ENCODE assay signal across 10 mouse cellular contexts in the genomic region with DNA sequence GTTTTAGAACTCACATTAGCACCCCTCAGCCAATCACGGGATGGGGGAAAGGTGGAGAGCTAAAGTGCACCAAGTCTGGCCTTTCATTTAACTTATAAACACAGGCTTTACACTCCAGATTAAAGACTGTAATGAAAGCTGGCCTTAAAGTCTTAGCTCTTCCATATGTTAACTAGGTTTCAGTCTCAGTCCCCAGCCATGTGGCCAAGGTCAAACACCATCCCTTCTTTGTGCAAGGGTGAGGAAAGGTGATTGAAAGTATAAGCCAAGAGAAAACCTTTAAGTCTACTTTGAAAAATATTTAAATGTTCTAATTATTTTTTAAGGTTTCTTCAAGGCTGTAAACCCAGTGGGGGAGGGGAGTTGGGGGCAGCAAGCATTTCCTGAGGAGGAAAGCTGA. TPM values are rescaled to one million over a fixed set of nuclear protein-coding genes. Genes with fewer than 3 reads are reported as not detected.
DNase-seq lines count a peak whose midpoint lies in the region; ATAC-seq lines count a peak whose summit lies in the region.
"Had no signal": no experiment of that assay in that cellular context is flagged by ENCODE, and none has a peak within 500 bp of the region (broad histone marks: within the 10 kb centered on the region; RNA-seq: fewer than 3 reads in every experiment).

No protein-coding gene starts in this region.

- peak overlapping the region; percentile 82 for H3K4me3 ChIP-seq in lung, embryonic 15.5 days
- peak overlapping the region; percentile 80 for H3K4me3 ChIP-seq in embryonic facial prominence, embryonic 15.5 days (replicated peaks)
- H3K4me3 ChIP-seq in limb, embryonic 11.5 days (ENCODE audit: low read depth, low read length) = peak overlapping the region; percentile 75
- H3K4me3 ChIP-seq in neural tube, embryonic 15.5 days (replicated peaks) = peak overlapping the region; percentile 16

- H3K9ac ChIP-seq in lung, embryonic 15.5 days = peak overlapping the region; percentile 46
- H3K9ac ChIP-seq in embryonic facial prominence, embryonic 15.5 days = 0 out of 2 replicates have a peak overlapping the region, but pooled peaks have one; percentile 15
- H3K9ac ChIP-seq in limb, embryonic 11.5 days (ENCODE audit: low read length) = peak overlapping the region; percentile 50; the same call in 1 of the 2 replicates
- 0 out of 2 replicates have a peak overlapping the region, but pooled peaks have one; percentile 10 for H3K9ac ChIP-seq in neural tube, embryonic 15.5 days (replicated peaks)

- 0% methylated on average over 1 of the region's 1 CpGs for WGBS in lung, embryonic 15.5 days
- 2% methylated on average over 1 of the region's 1 CpGs for WGBS in embryonic facial prominence, embryonic 15.5 days
- WGBS in limb, embryonic 11.5 days = 3% methylated on average over 1 of the region's 1 CpGs
- 15% methylated on average over 1 of the region's 1 CpGs for WGBS in neural tube, embryonic 15.5 days

- no peak for DNase-seq in lung, adult 18-20 months
- DNase-seq in limb, embryonic 11.5 days (ENCODE audit: low spot score) = peak; percentile 34
- DNase-seq in layer of hippocampus, adult 8-10 months (ENCODE audit: low spot score in 2 of 2) = no peak
- DNase-seq in urinary bladder, adult 2 months (ENCODE audit: low spot score) = no peak
- no peak for DNase-seq in left cerebral cortex, adult 8-10 months (ENCODE audit: low spot score in 2 of 2)
- DNase-seq: adrenal gland, adult 8-10 months; gastrocnemius, adult 2 months had no signal

- ATAC-seq in lung, embryonic 15.5 days (ENCODE audit: borderline replicate concordance, extremely low read depth, low FRiP score, low TSS enrichment) = no peak
- ATAC-seq in embryonic facial prominence, embryonic 15.5 days (ENCODE audit: insufficient number of reproducible peaks, low FRiP score, low TSS enrichment, low read depth) = no peak
- no peak for ATAC-seq in limb, embryonic 11.5 days (ENCODE audit: insufficient number of reproducible peaks, low FRiP score, low TSS enrichment, low read depth)
- no peak for ATAC-seq in neural tube, embryonic 15.5 days (ENCODE audit: low FRiP score)

- H3K36me3 ChIP-seq in lung, embryonic 15.5 days = peaks cover 29% of the 10 kb centered on the region
- peaks cover 27% of the 10 kb centered on the region for H3K36me3 ChIP-seq in embryonic facial prominence, embryonic 15.5 days
- peaks cover 25% of the 10 kb centered on the region; the same call in 1 of the 2 replicates for H3K36me3 ChIP-seq in limb, embryonic 11.5 days (ENCODE audit: control insufficient read depth, insufficient read depth, low read length)
- H3K36me3 ChIP-seq in neural tube, embryonic 15.5 days = peaks cover 17% of the 10 kb centered on the region

- no peaks in the 10 kb centered on the region for H3K9me3 ChIP-seq in lung, embryonic 15.5 days
- no peaks in the 10 kb centered on the region for H3K9me3 ChIP-seq in embryonic facial prominence, embryonic 15.5 days (replicated peaks)
- no peaks in the 10 kb centered on the region for H3K9me3 ChIP-seq in limb, embryonic 11.5 days (ENCODE audit: control insufficient read depth, low read length)
- H3K9me3 ChIP-seq in neural tube, embryonic 15.5 days (replicated peaks) = no peaks in the 10 kb centered on the region

- H3K27me3 ChIP-seq in lung, embryonic 15.5 days = no peaks in the 10 kb centered on the region
- no peaks in the 10 kb centered on the region for H3K27me3 ChIP-seq in embryonic facial prominence, embryonic 15.5 days
- no peaks in the 10 kb centered on the region for H3K27me3 ChIP-seq in limb, embryonic 11.5 days (ENCODE audit: control insufficient read depth, insufficient read depth, low read length)
- H3K27me3 ChIP-seq in neural tube, embryonic 15.5 days (replicated peaks) = no peaks in the 10 kb centered on the region

- H3K4me2 ChIP-seq in lung, embryonic 15.5 days = peak overlapping the region; percentile 80
- peak overlapping the region; percentile 45 for H3K4me2 ChIP-seq in embryonic facial prominence, embryonic 15.5 days (replicated peaks)
- H3K4me2 ChIP-seq in limb, embryonic 11.5 days (ENCODE audit: low read depth, severe bottlenecking) = peak overlapping the region; percentile 56
- H3K4me2 ChIP-seq in neural tube, embryonic 15.5 days = peak overlapping the region; percentile 43

- H3K4me1 ChIP-seq in lung, embryonic 15.5 days = peaks cover 26% of the 10 kb centered on the region
- H3K4me1 ChIP-seq in embryonic facial prominence, embryonic 15.5 days = peaks cover 26% of the 10 kb centered on the region
- H3K4me1 ChIP-seq in limb, embryonic 11.5 days (ENCODE audit: control insufficient read depth, insufficient read depth, low read length) = 0 out of 2 replicates have a peak, but pooled peaks cover 7% of the 10 kb centered on the region
- peaks cover 27% of the 10 kb centered on the region for H3K4me1 ChIP-seq in neural tube, embryonic 15.5 days

- H3K27ac ChIP-seq in lung, embryonic 15.5 days = no peak overlapping the region
- H3K27ac ChIP-seq in embryonic facial prominence, embryonic 15.5 days (replicated peaks) = no peak overlapping the region
- no peak overlapping the region for H3K27ac ChIP-seq in limb, embryonic 11.5 days (replicated peaks; ENCODE audit: low read depth, low read length)
- H3K27ac ChIP-seq in neural tube, embryonic 15.5 days (replicated peaks) = no peak overlapping the region
- H3K27ac ChIP-seq: gastrocnemius, adult 2 months had no signal

RNA-seq across cellular contexts. Expression of gene Fbxo5, which starts 1.7 kb away (rescaled TPM):
- 84.3 and 92.5 TPM in 2 replicates for polyA plus RNA-seq in lung, embryonic 15.5 days (2015; fragmentation: Nextera tagmentation; extraction: Ambion mirVana)
- polyA plus RNA-seq in embryonic facial prominence, embryonic 15.5 days (2015; fragmentation: Nextera tagmentation; extraction: Ambion mirVana) = 51.4 and 53.4 TPM in 2 replicates
- 100 and 107 TPM in 2 replicates for polyA plus RNA-seq in limb, embryonic 11.5 days (2014; fragmentation: Nextera tagmentation; extraction: Ambion mirVana)
- 12.0 and 21.9 TPM in 2 replicates for polyA plus RNA-seq in neural tube, embryonic 15.5 days (2015; fragmentation: Nextera tagmentation; extraction: Ambion mirVana)
- 1 to 10 TPM; 1.0 to 2.8 (median 1.8) TPM for total RNA-seq in layer of hippocampus, adult 8-10 months (2022)
- polyA plus RNA-seq in urinary bladder, adult 2 months (2012; rRNA removed) = 5.2 and 5.6 TPM in 2 replicates
- 1 to 10 TPM; 1.1 to 2.3 (median 1.4) TPM for total RNA-seq in left cerebral cortex, adult 8-10 months (2022)

RNA-seq across cellular contexts. Expression of gene Mtrf1l, which starts 20.0 kb away (rescaled TPM):
- polyA plus RNA-seq in lung, embryonic 15.5 days (2015; fragmentation: Nextera tagmentation; extraction: Ambion mirVana) = 14.1 and 16.7 TPM in 2 replicates
- 13.8 and 14.1 TPM in 2 replicates for polyA plus RNA-seq in embryonic facial prominence, embryonic 15.5 days (2015; fragmentation: Nextera tagmentation; extraction: Ambion mirVana)
- 13.3 and 16.4 TPM in 2 replicates for polyA plus RNA-seq in limb, embryonic 11.5 days (2014; fragmentation: Nextera tagmentation; extraction: Ambion mirVana)
- 12.1 and 12.3 TPM in 2 replicates for polyA plus RNA-seq in neural tube, embryonic 15.5 days (2015; fragmentation: Nextera tagmentation; extraction: Ambion mirVana)
- total RNA-seq in layer of hippocampus, adult 8-10 months (2022) = 10 to 100 TPM in 3 of 4 experiments, 1 to 10 TPM in 1; 9.4 to 14.3 (median 11.1) TPM
- 5.8 and 7.4 TPM in 2 replicates for polyA plus RNA-seq in urinary bladder, adult 2 months (2012; rRNA removed)
- 10 to 100 TPM in 1 of 4 experiments, 1 to 10 TPM in 3; 8.8 to 10.3 (median 9.5) TPM for total RNA-seq in left cerebral cortex, adult 8-10 months (2022)

Comparison
In these comparisons a context has a peak if more than half of its experiments do, and no peak if none do; other contexts are left out.
1. H3K4me3 ChIP-seq: peak in every context shown above with its lines; median percentile 82 in lung, embryonic 15.5 days; 80 in embryonic facial prominence, embryonic 15.5 days; 75 in limb, embryonic 11.5 days; 16 in neural tube, embryonic 15.5 days.